Mouse (Mus musculus) C2C12 (cell line): ENCODE measurements at regions not wholly inside any gene's neighbourhood (a gene's known extent, or its start where the extent isn't known, plus 50 kb on each side); places are given as distances from the start of the nearest gene placed in this dataset.

Experiments
- CEBPB ChIP-seq: IDR thresholded peaks from one replicate; pipeline ENCODE4 v1.6.1; 2011; ENCODE audit warnings: low read depth, mild to moderate bottlenecking, control low read depth, moderate library complexity
- CTCF ChIP-seq: IDR thresholded peaks from one replicate; pipeline ENCODE4 v1.5.1; 2011; ENCODE audit not compliant: control insufficient read depth, insufficient read depth, insufficient read length
- MAX ChIP-seq: IDR thresholded peaks from one replicate; pipeline ENCODE4 v1.6.1; 2011; ENCODE audit warnings: mild to moderate bottlenecking, control low read depth
- USF1 ChIP-seq: IDR thresholded peaks from one replicate; pipeline ENCODE4 v1.6.1; 2011; ENCODE audit warnings: low read depth, mild to moderate bottlenecking, control low read depth, moderate library complexity

DNA sequence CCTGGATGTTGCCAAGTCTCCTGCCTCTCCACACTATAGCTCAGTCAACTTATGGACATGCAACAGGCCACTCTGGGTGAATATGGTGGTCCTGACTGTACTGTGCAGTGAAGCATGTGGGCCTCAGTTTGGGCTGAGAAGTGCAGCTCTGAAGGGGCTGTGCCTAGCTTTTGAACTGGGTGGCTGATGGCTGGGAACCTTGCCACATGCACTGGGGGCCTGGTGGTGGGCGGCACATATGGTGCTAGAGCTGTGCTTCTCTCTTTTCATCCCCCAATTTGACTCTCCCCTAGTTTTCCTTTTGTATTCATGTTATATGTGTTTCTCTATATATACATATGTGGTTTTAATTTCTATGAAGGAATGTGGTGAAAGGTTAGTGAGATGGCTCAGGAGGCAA lies 2144.2 kb upstream of the Lrrc6 start:
- no peak for TF ChIP-seq CTCF
- TF ChIP-seq MAX: no peak
- no peak for TF ChIP-seq USF1
- TF ChIP-seq CEBPB: no peak
